ENCODE assay signal across 19 mouse cellular contexts in the genomic region with DNA sequence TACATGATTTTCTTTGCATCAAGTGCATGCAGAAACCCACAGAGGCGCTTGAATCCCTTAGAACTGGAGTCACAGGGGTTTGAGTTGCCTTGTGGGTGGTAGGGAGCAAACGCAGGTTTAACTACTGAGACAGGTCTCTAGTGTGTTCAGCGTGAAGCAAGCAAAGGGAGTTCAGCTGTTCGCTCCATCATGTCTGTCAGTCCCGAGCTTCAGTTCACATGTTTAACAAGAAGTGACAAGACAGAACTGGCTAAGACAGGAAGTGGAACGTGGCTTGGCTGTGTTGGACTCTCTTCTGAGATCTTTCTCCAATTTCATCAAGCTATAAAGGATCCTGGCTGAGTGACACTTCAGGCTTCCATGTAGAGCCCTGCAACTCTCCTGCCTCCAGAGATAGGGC.
DNase-seq lines count a peak whose midpoint lies in the region; ATAC-seq and TF ChIP-seq lines count a peak whose summit lies in the region.
"Had no signal": no experiment of that assay in that cellular context is flagged by ENCODE, and none has a peak within 500 bp of the region (broad histone marks: within the 10 kb centered on the region; RNA-seq: fewer than 3 reads in every experiment).

No protein-coding gene starts in this region.

- H3K27me3 ChIP-seq in lung, embryonic 16.5 days (ENCODE audit: control insufficient read depth, insufficient read depth, low read depth, low read length): no peaks in the 10 kb centered on the region
- no peaks in the 10 kb centered on the region for H3K27me3 ChIP-seq in stomach, embryonic 16.5 days (ENCODE audit: control insufficient read depth, insufficient read depth, low read length)
- H3K27me3 ChIP-seq: heart, embryonic 13.5 days; megakaryocyte, embryonic 14.5 days; midbrain, embryonic 15.5 days had no signal

- H3K4me3 ChIP-seq in lung, embryonic 16.5 days (ENCODE audit: low read length): no peak overlapping the region
- H3K4me3 ChIP-seq in lung, adult 2 months (replicated peaks; ENCODE audit: extremely low read depth, low read depth, low read length): no peak overlapping the region
- H3K4me3 ChIP-seq in stomach, embryonic 16.5 days (replicated peaks; ENCODE audit: low read length): no peak overlapping the region
- H3K4me3 ChIP-seq in left cerebral cortex, adult 2 months: no peak overlapping the region
- H3K4me3 ChIP-seq: forebrain, embryonic 10.5 days; heart, embryonic 13.5 days; megakaryocyte, embryonic 14.5 days; midbrain, embryonic 15.5 days had no signal

- WGBS in lung, embryonic 16.5 days: 68% methylated on average over 6 of the region's 6 CpGs
- 67% methylated on average over 6 of the region's 6 CpGs for WGBS in lung, adult 2 months
- WGBS in stomach, embryonic 16.5 days: 52% methylated on average over 6 of the region's 6 CpGs

- peak; percentile 25 to 36 for DNase-seq in gastrocnemius, adult 8-10 months (ENCODE audit: low spot score in 2 of 2)
- no peak for DNase-seq in gastrocnemius, postnatal 36 days
- no peak for DNase-seq in lung, adult 2 months
- DNase-seq in left cerebral cortex, adult 2 months (ENCODE audit: extremely low spot score in 1 of 2, low spot score in 2 of 2): no peak
- DNase-seq in left cerebral cortex, adult 11 months (ENCODE audit: low spot score): no peak
- DNase-seq: adrenal gland, postnatal 25 days; B cell, adult 2 months; cerebellum, adult 2 months; kidney, adult 8-10 months; liver, postnatal 0 days; thymus, postnatal 14 days had no signal

- no peak overlapping the region for H3K9ac ChIP-seq in lung, embryonic 16.5 days (ENCODE audit: low read length)
- H3K9ac ChIP-seq in stomach, embryonic 16.5 days (ENCODE audit: low read length): no peak overlapping the region
- H3K9ac ChIP-seq: hindbrain, embryonic 14.5 days; liver, postnatal 0 days; midbrain, embryonic 15.5 days had no signal

- intact Hi-C loops in gastrocnemius, postnatal 36 days (cut with DNase I): no loop called here
- intact Hi-C loops in left cerebral cortex, adult 2 months (cut with DNase I): loop anchor here (5.0 kb wide), 1 partner anchor 227 kb away; a partner anchor contains a TSS

- TF ChIP-seq CTCF in lung, adult 2 months (IDR thresholded peaks at IDR 0.05; ENCODE audit: insufficient read depth, low read length): no peak
- no peak for TF ChIP-seq CTCF in left cerebral cortex, adult 2 months (IDR thresholded peaks at IDR 0.05)

- no peaks in the 10 kb centered on the region for H3K36me3 ChIP-seq in lung, embryonic 16.5 days (ENCODE audit: control insufficient read depth, insufficient read depth, low read length)
- H3K36me3 ChIP-seq in stomach, embryonic 16.5 days (ENCODE audit: control insufficient read depth, insufficient read depth, low read length): no peaks in the 10 kb centered on the region
- H3K36me3 ChIP-seq: forebrain, embryonic 10.5 days; heart, embryonic 13.5 days; midbrain, embryonic 15.5 days had no signal

- no peaks in the 10 kb centered on the region for H3K9me3 ChIP-seq in lung, embryonic 16.5 days (ENCODE audit: control insufficient read depth, low read length)
- H3K9me3 ChIP-seq in stomach, embryonic 16.5 days (replicated peaks; ENCODE audit: control insufficient read depth, low read length): no peaks in the 10 kb centered on the region
- H3K9me3 ChIP-seq: forebrain, embryonic 10.5 days; heart, embryonic 13.5 days; megakaryocyte, embryonic 14.5 days; midbrain, embryonic 15.5 days had no signal

- 0 out of 2 replicates have a peak overlapping the region, but pooled peaks have one; percentile 3 for H3K27ac ChIP-seq in lung, embryonic 16.5 days (ENCODE audit: low read length)
- H3K27ac ChIP-seq in stomach, embryonic 16.5 days (ENCODE audit: low read length): 0 out of 2 replicates have a peak overlapping the region, but pooled peaks have one; percentile 52
- H3K27ac ChIP-seq in left cerebral cortex, adult 2 months: no peak overlapping the region
- H3K27ac ChIP-seq: forebrain, embryonic 10.5 days; hindbrain, embryonic 14.5 days; midbrain, embryonic 15.5 days had no signal

- H3K4me2 ChIP-seq in lung, embryonic 16.5 days (ENCODE audit: low read depth, low read length): no peak overlapping the region
- H3K4me2 ChIP-seq in stomach, embryonic 16.5 days (ENCODE audit: low read depth, low read length): no peak overlapping the region
- H3K4me2 ChIP-seq: heart, embryonic 13.5 days; hindbrain, embryonic 14.5 days; midbrain, embryonic 15.5 days had no signal

- no peak for TF ChIP-seq POLR2A in lung, adult 2 months (IDR thresholded peaks at IDR 0.05; ENCODE audit: borderline replicate concordance, extremely low read depth, low read depth, low read length)

- peaks cover 18% of the 10 kb centered on the region for H3K4me1 ChIP-seq in lung, embryonic 16.5 days (replicated peaks; ENCODE audit: control insufficient read depth, insufficient read depth, low read length)
- peaks cover 4% of the 10 kb centered on the region for H3K4me1 ChIP-seq in lung, adult 2 months (ENCODE audit: control insufficient read depth, insufficient read depth, low read length)
- peaks cover 19% of the 10 kb centered on the region for H3K4me1 ChIP-seq in stomach, embryonic 16.5 days (ENCODE audit: control insufficient read depth, insufficient read depth, low read length)
- H3K4me1 ChIP-seq: forebrain, embryonic 10.5 days; megakaryocyte, embryonic 14.5 days; midbrain, embryonic 15.5 days had no signal

- ATAC-seq in lung, embryonic 16.5 days (ENCODE audit: low read depth): no peak
- peak; percentile 21; the same call in 1 of the 2 replicates for ATAC-seq in granulocyte monocyte progenitor cell, adult 5-6 weeks (replicated peaks; ENCODE audit: poor library complexity, severe bottlenecking)
- no peak for ATAC-seq in stomach, embryonic 16.5 days (ENCODE audit: insufficient read depth, low FRiP score)
- ATAC-seq: liver, postnatal 0 days; midbrain, embryonic 15.5 days had no signal

Comparison
In these comparisons a context has a peak if more than half of its experiments do, and no peak if none do; other contexts are left out.
1. DNase-seq: peak in gastrocnemius, adult 8-10 months (2 of 2); none in gastrocnemius, postnatal 36 days (0 of 2), lung, adult 2 months (single experiment), left cerebral cortex, adult 2 months (0 of 2) and left cerebral cortex, adult 11 months (single experiment).